Mouse (Mus musculus): ENCODE results near the gene Rarg.
"Not testable (repeated sequence)": the region's sequence is repeated elsewhere in the genome, so short reads cannot be mapped to it uniquely, and the experiment has no call there.

Gene Rarg

GRCm38 (mm10) chr15:102238543-102239259 lies 18.6 kb downstream of the Rarg start:
- DNase-seq (ENCODE audit: low spot score), result no peak

GRCm38 (mm10) chr15:102235371-102236027 lies 21.8 kb downstream of the Rarg start:
- no peak for DNase-seq (ENCODE audit: low spot score)

GRCm38 (mm10) chr15:102233896-102234295 lies 23.4 kb downstream of the Rarg start:
- no peak for DNase-seq (ENCODE audit: low spot score)

DNA sequence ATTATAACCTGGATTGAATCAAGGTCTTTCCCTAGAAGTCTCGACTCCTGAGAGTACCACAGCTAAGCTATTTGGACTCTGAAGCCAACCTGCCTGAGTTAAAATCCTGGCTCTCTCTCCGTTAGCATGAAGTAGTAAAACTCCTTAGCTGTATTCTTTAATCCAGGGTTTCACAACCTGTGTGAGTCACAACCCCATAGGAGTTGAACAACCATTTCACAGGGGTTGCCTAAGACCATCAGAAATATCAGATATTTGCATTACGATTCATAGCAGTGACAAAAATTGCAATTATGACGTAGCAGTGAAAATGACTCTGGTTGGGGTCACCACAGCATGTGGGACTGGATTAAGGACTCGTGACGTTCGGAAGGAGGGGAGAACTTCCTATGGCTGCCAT lies 24.6 kb downstream of the Rarg start:
- DNase-seq (ENCODE audit: low spot score), result no peak

GRCm38 (mm10) chr15:102231748-102232147 lies 25.6 kb downstream of the Rarg start, which contains the start of gene Itgb7:
Gene Itgb7 (minus strand): TSS chr15:102231944.
- no peak for DNase-seq (ENCODE audit: low spot score)

GRCm38 (mm10) chr15:102230408-102231321 lies 26.7 kb downstream of the Rarg start:
- no peak for DNase-seq (ENCODE audit: low spot score)

GRCm38 (mm10) chr15:102225619-102226018 lies 31.7 kb downstream of the Rarg start:
- not testable (repeated sequence) for DNase-seq (ENCODE audit: low spot score)

DNA sequence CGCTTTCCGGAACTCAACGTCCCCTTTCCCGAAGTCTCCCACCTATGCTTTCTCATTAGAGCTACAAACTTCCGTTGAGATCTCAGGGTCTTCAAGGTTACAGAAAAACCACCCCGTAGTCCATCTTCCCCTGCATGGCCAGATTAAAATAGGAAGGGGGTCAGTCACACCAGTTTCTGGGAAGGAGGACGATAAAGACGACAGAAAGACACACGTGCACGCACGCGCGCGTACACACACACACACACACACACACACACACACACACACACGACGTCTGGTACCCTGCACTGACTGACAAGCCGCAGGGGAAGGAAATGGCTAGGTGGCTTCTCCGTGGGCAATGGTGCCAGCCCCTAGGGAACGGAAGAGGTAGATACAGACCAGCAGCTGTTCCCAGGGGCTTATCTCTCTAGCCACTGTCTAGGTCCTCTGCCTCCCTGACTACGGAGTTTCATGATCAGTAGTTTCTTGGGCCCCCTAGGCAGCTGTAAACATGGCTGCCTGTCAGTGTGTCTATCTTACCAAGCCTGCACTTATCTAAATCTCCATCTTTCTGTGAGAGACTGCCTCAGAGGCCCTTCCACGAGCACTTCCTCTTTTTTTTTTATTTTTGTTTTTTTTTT lies 32.2 kb downstream of the Rarg start:
- DNase-seq (ENCODE audit: low spot score), result no peak

GRCm38 (mm10) chr15:102224186-102224991 lies 32.9 kb downstream of the Rarg start:
- DNase-seq (ENCODE audit: low spot score), result peak; percentile 84

- no peak for DNase-seq (ENCODE audit: low spot score)
Measured at GRCm38 (mm10) chr15:102222386-102222785, 34.9 kb downstream of the Rarg start.

- DNase-seq (ENCODE audit: low spot score), result no peak
Measured at GRCm38 (mm10) chr15:102217325-102217724, 40.0 kb downstream of the Rarg start.

- DNase-seq (ENCODE audit: low spot score), result no peak
Measured at GRCm38 (mm10) chr15:102216459-102217228, 40.7 kb downstream of the Rarg start.

DNA sequence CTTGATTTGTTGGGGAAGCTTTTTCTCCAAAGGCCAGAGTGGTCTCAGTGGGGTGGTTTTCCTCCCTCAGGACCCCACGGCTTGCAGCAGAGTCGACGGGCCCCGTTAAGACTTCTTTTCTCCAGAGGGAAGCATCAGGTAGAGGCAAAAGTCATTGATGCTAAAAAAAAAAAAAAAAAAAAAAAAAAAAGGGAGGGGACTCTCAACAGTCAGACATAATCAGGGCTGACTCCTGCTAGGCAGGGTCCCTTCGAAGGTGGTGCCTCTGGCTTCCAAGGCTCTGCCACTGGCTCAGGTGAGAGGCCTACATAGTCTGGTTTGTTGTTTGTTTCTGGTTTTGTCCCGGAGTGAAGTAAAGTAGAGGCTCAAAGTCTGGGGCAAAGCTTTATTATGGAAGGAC lies 41.7 kb downstream of the Rarg start:
- DNase-seq (ENCODE audit: low spot score), result no peak

GRCm38 (mm10) chr15:102214132-102214531 lies 43.2 kb downstream of the Rarg start:
- DNase-seq (ENCODE audit: low spot score), result no peak

DNA sequence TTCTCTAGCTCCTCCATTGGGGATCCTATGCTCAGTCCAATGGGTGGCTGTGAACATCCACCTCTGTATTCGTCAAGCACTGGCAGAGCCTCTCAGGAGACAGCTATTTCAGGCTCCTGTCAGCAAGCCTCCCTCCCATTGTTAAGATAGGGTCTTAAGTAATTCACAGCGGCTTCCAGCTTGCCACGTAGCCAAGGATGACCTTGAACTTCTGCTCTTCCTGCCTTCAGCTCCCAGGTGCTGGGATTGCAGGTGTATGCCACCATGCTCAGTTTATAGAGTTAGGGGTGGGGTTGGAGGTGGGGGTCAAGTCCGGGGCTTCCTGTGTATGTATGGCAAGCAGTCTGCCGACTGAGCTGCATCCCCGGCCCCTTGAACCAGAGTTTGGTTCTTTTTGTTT lies 45.4 kb downstream of the Rarg start:
- DNase-seq (ENCODE audit: low spot score), result no peak

DNA sequence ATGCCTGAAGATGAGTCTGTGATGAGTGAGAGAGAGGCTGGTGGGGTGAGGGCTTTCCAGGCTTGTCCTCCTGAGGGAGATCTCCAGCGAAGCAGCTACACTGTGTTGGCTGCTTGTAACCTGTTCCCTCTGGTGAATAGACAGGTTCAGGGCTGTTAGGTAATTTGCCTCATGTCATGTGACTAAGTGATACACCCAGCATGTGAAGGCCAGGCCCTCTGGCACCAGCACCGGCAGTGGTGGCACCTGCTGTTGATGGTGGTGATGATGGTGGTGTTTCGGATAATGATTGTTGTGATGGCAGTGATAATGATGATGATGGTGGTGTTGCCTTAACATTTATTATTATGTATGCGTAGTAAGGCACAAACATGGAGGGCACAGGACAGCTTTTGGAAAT lies 46.5 kb downstream of the Rarg start:
- no peak for DNase-seq (ENCODE audit: low spot score)

DNA sequence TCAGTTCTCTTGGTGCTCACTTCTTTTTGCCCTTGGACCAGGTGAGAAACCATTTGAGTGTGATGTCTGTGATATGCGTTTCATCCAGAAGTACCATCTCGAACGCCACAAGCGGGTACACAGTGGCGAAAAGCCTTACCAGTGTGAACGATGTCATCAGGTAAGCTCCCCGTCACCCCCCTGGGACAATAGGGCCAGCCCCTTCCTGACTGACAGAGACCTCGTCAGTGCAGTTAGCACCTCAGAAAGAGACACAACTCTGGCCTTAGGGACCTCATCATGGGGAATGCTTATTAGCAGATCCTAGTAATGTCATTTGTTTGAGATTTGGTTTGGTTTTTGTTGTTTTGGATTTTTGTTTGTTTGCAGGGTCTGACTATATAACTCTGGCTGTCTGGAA lies 48.2 kb downstream of the Rarg start:
- DNase-seq (ENCODE audit: low spot score), result no peak

GRCm38 (mm10) chr15:102208092-102208561 lies 49.2 kb downstream of the Rarg start:
- no peak for DNase-seq (ENCODE audit: low spot score)

DNA sequence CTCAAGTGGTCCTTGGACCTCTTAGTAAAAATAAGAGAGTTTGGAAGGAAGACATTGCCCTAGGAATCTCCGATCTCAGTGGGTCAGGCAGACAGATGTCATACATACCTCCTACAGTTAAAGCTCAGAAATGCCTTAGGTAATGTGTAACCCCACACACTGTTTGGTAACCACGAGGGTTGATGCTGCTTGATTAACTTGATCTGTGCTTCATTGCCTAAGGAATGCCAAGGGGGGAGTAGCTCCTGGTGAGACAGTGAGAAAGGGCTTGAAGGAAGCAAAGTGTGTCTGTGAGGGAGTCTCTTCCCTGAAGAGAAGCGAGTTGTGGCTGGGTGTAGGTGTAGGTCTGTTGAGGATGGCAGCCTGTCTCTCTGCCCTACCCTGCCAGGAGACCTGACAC lies 50.0 kb downstream of the Rarg start:
- no peak for DNase-seq (ENCODE audit: low spot score)

GRCm38 (mm10) chr15:102205779-102206178 lies 51.5 kb downstream of the Rarg start:
- DNase-seq (ENCODE audit: low spot score), result peak; percentile 62

All from layer of hippocampus, adult 11-12 months (tissue).